Mouse (Mus musculus) cerebellum, adult 11-12 months (tissue): ENCODE results near the gene Igflr1.

ENCODE experiments used
- DNase-seq: peaks from one replicate; pipeline ENCODE4 v3.0.0; 2022

Gene Igflr1

GRCm38 (mm10) chr7:30588676-30589434, 23.6 kb downstream of the Igflr1 start, which contains the start of gene Kmt2b:
Kmt2b (minus strand) TSS chr7:30588726.
- peak; percentile 99 for DNase-seq

- peak; percentile 80 for DNase-seq
Observed at GRCm38 (mm10) chr7:30589435-30590301, 24.4 kb downstream of the Igflr1 start.

- peak; percentile 54 for DNase-seq
Observed at GRCm38 (mm10) chr7:30590927-30591604, 25.8 kb downstream of the Igflr1 start.

GRCm38 (mm10) chr7:30591605-30591951, 26.4 kb downstream of the Igflr1 start:
- DNase-seq: no peak

GRCm38 (mm10) chr7:30592772-30593423, 27.7 kb downstream of the Igflr1 start:
- DNase-seq: no peak

- DNase-seq: no peak
Observed at GRCm38 (mm10) chr7:30593579-30594509, 28.6 kb downstream of the Igflr1 start.

- DNase-seq: no peak
Observed at GRCm38 (mm10) chr7:30594510-30595024, 29.3 kb downstream of the Igflr1 start.

GRCm38 (mm10) chr7:30596093-30596492, 30.9 kb downstream of the Igflr1 start:
- DNase-seq: no peak

GRCm38 (mm10) chr7:30596811-30597210, 31.6 kb downstream of the Igflr1 start:
- DNase-seq: no peak

GRCm38 (mm10) chr7:30598786-30599185, 33.6 kb downstream of the Igflr1 start, which contains the start of gene Zbtb32:
Zbtb32 (minus strand) TSS chr7:30598909.
- DNase-seq: no peak

- DNase-seq: peak; percentile 97
Observed at GRCm38 (mm10) chr7:30599933-30600353, 34.7 kb downstream of the Igflr1 start.

- peak; percentile 46 for DNase-seq
Observed at GRCm38 (mm10) chr7:30600651-30601050, 35.4 kb downstream of the Igflr1 start.

- no peak for DNase-seq
Observed at GRCm38 (mm10) chr7:30602583-30602982, 37.4 kb downstream of the Igflr1 start.

GRCm38 (mm10) chr7:30604424-30604823, 39.2 kb downstream of the Igflr1 start:
- no peak for DNase-seq

GRCm38 (mm10) chr7:30604944-30605343, 39.7 kb downstream of the Igflr1 start:
- no peak for DNase-seq

- DNase-seq: no peak
Observed at GRCm38 (mm10) chr7:30607706-30608309, 42.6 kb downstream of the Igflr1 start.

GRCm38 (mm10) chr7:30608476-30608875, 43.2 kb downstream of the Igflr1 start:
- DNase-seq: no peak

- DNase-seq: no peak
Observed at GRCm38 (mm10) chr7:30610043-30610442, 44.8 kb downstream of the Igflr1 start.

- DNase-seq: no peak
Observed at GRCm38 (mm10) chr7:30612654-30613402, 47.6 kb downstream of the Igflr1 start, which contains the start of gene Upk1a. Upk1a (minus strand) TSS chr7:30612847.

GRCm38 (mm10) chr7:30613529-30614112, 48.4 kb downstream of the Igflr1 start:
- no peak for DNase-seq
